In genomic region chr1:86443386-86444172, GRCm38 (mm10) we compare ENCODE assay signal across 8 mouse cellular contexts. TPM values are rescaled to one million over a fixed set of nuclear protein-coding genes. Genes with fewer than 3 reads are reported as not detected.
DNase-seq lines count a peak whose midpoint lies in the region; ATAC-seq and TF ChIP-seq lines count a peak whose summit lies in the region.

No protein-coding gene starts in this region.

- H3K27me3 ChIP-seq in hindbrain, embryonic 12.5 days = no peaks in the 10 kb centered on the region
- no peaks in the 10 kb centered on the region for H3K27me3 ChIP-seq in lung, postnatal 0 days (replicated peaks; ENCODE audit: insufficient read depth, low read length)

- DNase-seq in layer of hippocampus, adult 2 months (ENCODE audit: low spot score in 2 of 2) = no peak
- DNase-seq in layer of hippocampus, adult 9-10 months (ENCODE audit: low spot score) = no peak
- DNase-seq in cerebellum, postnatal 25 days = peak; percentile 36 to 38
- DNase-seq in lung, postnatal 0 days (ENCODE audit: low spot score) = peak; percentile 62
- no peak for DNase-seq in right cerebral cortex, postnatal 10 days (ENCODE audit: low spot score in 2 of 2)
- DNase-seq in adipocyte (ENCODE audit: low spot score) = no peak
- no peak for DNase-seq in testis, postnatal 10 days (ENCODE audit: low spot score)

- H3K36me3 ChIP-seq in hindbrain, embryonic 12.5 days = no peaks in the 10 kb centered on the region
- H3K36me3 ChIP-seq in lung, postnatal 0 days (ENCODE audit: insufficient read depth, low read length) = no peaks in the 10 kb centered on the region

- H3K4me1 ChIP-seq in hindbrain, embryonic 12.5 days = peaks cover 52% of the 10 kb centered on the region
- peaks cover 30% of the 10 kb centered on the region for H3K4me1 ChIP-seq in lung, postnatal 0 days (ENCODE audit: insufficient read depth, low read depth, low read length)

- TF ChIP-seq CTCF in layer of hippocampus, adult 2 months (conservative IDR thresholded peaks at IDR 0.05) = no peak
- TF ChIP-seq CTCF in lung, postnatal 0 days (IDR thresholded peaks at IDR 0.05) = no peak

- 61% methylated on average over 8 of the region's 8 CpGs for WGBS in hindbrain, embryonic 12.5 days
- WGBS in lung, postnatal 0 days = 36% methylated on average over 8 of the region's 8 CpGs

- peak overlapping the region; percentile 89; the same call in 1 of the 2 replicates for H3K9ac ChIP-seq in hindbrain, embryonic 12.5 days
- H3K9ac ChIP-seq in lung, postnatal 0 days (replicated peaks; ENCODE audit: low read depth) = no peak overlapping the region

- H3K27ac ChIP-seq in layer of hippocampus, adult 2 months = peak overlapping the region; percentile 96
- H3K27ac ChIP-seq in hindbrain, embryonic 12.5 days = peak overlapping the region; percentile 100
- H3K27ac ChIP-seq in lung, postnatal 0 days (ENCODE audit: low read length) = peak overlapping the region; percentile 98

- H3K9me3 ChIP-seq in hindbrain, embryonic 12.5 days (replicated peaks) = no peaks in the 10 kb centered on the region
- H3K9me3 ChIP-seq in lung, postnatal 0 days (ENCODE audit: low read length) = no peaks in the 10 kb centered on the region

- TF ChIP-seq EP300 in lung, postnatal 0 days (IDR thresholded peaks at IDR 0.05) = peak; percentile 31; the same call in 1 of the 2 replicates

- H3K4me2 ChIP-seq in hindbrain, embryonic 12.5 days (replicated peaks) = peak overlapping the region; percentile 73
- peak overlapping the region; percentile 83; the same call in 1 of the 2 replicates for H3K4me2 ChIP-seq in lung, postnatal 0 days (replicated peaks; ENCODE audit: low read depth, low read length)

- ATAC-seq in hindbrain, embryonic 12.5 days (ENCODE audit: low FRiP score) = no peak
- no peak for ATAC-seq in lung, postnatal 0 days

- peak overlapping the region; percentile 60; the same call in 1 of the 2 replicates for H3K4me3 ChIP-seq in layer of hippocampus, adult 2 months
- peak overlapping the region; percentile 45; the same call in 1 of the 2 replicates for H3K4me3 ChIP-seq in hindbrain, embryonic 12.5 days
- peak overlapping the region; percentile 43; the same call in 1 of the 2 replicates for H3K4me3 ChIP-seq in lung, postnatal 0 days (ENCODE audit: low read depth, low read length)

RNA-seq across cellular contexts. Expression of gene Tex44, which starts 17.4 kb away (rescaled TPM):
- total RNA-seq in layer of hippocampus, adult 2 months (2021) = not detected
- polyA plus RNA-seq in hindbrain, embryonic 12.5 days (2016; fragmentation: Nextera tagmentation; extraction: Ambion mirVana) = not detected in 2 replicates
- not detected in 2 replicates for polyA plus RNA-seq in lung, postnatal 0 days (2015; fragmentation: Nextera tagmentation; extraction: Ambion mirVana)

RNA-seq across cellular contexts. Expression of gene Nmur1, which starts 17.6 kb away (rescaled TPM):
- not detected for total RNA-seq in layer of hippocampus, adult 2 months (2021)
- polyA plus RNA-seq in hindbrain, embryonic 12.5 days (2016; fragmentation: Nextera tagmentation; extraction: Ambion mirVana) = 0.23 TPM in 1 of 2 replicates, not detected in the other
- 1.3 and 2.1 TPM in 2 replicates for polyA plus RNA-seq in lung, postnatal 0 days (2015; fragmentation: Nextera tagmentation; extraction: Ambion mirVana)

Comparison
In these comparisons a context has a peak if more than half of its experiments do, and no peak if none do; other contexts are left out.
1. DNase-seq: peak in cerebellum, postnatal 25 days (2 of 2) and lung, postnatal 0 days (single experiment); none in layer of hippocampus, adult 2 months (0 of 2), layer of hippocampus, adult 9-10 months (single experiment), right cerebral cortex, postnatal 10 days (0 of 2), adipocyte (single experiment) and testis, postnatal 10 days (single experiment).
2. Peak in every context shown above with its lines, with median percentiles within 50 percentile points of each other: H3K27ac ChIP-seq and H3K4me3 ChIP-seq.